Mouse (Mus musculus) yolk sac, embryonic 10.5 days (tissue): Measurements from ENCODE around the gene Tmem150b.

Experiments
- DNase-seq: peaks from one replicate; pipeline ENCODE4 v3.0.0-alpha.2; 2017; ENCODE audit warnings: low spot score

Tmem150b gene

DNA sequence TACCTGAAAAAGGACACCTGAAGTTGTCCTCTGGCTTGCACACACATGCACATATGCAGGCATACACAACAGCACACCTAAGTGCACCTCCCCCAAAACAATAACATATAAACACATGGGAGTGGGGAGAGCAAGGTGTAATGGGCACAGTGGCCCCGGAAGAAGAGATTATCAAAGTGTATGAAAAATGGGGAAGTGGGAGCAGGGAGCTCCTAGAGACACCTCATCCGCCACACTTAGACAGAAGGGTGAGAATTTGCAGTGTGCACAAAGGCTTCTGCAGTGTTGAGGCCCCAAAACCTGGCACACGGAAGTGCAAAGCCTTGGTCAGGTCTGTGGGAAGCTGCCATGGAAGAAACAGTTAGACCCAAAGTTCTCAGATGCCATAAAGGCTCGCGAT is 6.0 kb upstream of the Tmem150b start:
- DNase-seq = no peak

GRCm38 (mm10) chr7:4724359-4724758 is 690 bp downstream of the Tmem150b start:
- DNase-seq = no peak

DNA sequence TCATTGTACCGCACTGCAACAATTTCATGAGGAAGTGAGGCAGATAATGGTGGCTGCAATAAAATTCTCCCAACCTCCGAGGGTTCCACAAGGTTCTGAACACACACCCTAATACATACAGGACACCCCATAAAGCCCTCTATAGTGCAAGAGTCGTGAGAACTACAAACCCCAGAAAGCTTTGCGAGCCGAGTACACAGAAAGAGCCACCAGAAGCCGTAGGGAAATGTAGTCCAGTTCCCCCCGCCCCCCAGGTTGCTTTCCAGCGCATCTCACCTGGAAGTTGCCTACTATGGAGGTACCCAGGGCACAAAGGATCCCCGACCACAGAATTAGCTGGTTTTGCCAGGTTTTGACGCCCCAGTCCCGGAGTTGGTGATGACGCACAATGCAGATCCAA is 1.5 kb downstream of the Tmem150b start:
- DNase-seq = no peak

GRCm38 (mm10) chr7:4719276-4719675 is 5.8 kb downstream of the Tmem150b start:
- DNase-seq = no peak

DNA sequence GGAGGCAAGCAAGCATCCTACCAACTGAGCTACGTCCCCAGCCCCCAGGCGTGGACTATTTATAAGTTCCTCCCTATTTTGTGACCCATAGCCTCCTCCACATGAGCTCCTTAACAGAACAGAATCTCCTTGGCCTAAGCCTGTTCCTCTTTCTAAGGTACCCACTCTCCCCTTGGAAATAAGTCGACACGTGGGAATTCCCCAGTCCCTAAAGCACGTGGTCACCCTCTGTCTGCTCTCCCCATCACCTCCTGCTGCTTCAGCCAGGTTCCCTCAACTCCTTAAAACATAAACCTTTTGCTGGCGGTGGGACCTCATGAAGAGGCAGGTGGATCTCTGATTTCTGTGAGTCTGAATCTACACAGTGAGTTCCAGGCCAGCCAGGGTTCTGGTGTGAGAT is 8.1 kb downstream of the Tmem150b start:
- no peak for DNase-seq

- DNase-seq = no peak
Observed at GRCm38 (mm10) chr7:4712594-4712993, 12.5 kb downstream of the Tmem150b start.

GRCm38 (mm10) chr7:4705098-4705497 is 20.0 kb downstream of the Tmem150b start:
- no peak for DNase-seq

DNA sequence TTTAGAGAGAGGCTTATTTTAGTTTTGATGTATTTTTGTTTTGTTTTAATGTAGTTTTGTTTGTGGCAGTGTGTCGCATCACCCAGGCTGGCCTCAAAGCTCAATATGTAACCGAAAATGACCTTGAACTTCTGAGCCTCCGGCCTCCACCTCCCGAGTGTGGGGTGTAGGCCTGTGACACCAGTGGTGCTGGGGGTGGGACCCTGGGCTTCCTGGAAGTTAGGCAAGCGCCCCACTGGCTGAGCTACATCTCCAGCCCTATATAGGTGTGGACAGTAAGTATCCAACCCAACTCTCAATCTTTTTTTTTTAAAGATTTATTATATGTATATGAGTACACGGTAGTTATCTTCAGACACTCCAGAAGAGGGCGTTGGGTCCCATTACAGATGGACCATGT is 21.9 kb downstream of the Tmem150b start:
- DNase-seq = no peak

DNA sequence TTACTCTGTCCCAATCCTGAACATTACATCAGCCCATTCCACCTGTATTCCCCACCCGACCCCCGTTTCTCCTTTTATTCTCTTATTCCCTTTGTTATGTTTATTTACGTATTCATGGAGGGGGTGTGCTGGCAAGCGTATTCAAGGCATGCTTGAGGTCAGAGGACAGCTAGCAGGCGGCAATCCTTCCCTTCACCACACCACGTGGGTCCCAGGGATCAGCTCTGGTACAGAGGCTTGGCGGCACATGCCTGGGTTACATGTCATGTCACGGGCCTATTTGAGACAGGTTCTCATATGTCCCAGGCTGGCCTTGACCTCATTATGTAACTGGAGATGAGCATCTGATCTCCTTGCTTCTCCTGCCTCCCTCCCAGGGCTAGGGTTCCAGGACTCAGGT is 22.7 kb downstream of the Tmem150b start:
- DNase-seq = no peak

DNA sequence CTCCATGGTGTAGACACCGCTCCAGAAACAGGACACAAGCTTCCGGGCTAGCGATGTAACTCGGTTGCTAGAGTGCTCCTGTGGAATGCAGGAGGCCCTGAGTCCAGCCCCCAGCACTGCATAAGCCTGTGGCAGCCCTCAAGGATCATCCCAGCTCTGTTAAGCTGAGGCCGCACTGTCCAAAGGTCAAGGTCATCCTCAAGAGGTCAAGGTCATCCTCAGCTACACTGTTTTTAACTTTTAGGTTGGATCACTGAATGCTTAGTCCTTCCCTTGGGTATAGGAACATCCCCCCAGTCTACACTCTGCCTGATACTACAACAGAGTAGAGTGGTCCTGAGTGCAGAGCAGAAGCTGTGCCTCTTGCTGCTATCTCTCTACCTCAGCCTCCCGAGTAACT is 32.0 kb downstream of the Tmem150b start:
- DNase-seq = no peak

- DNase-seq = no peak
Observed at GRCm38 (mm10) chr7:4690951-4691653, 33.9 kb downstream of the Tmem150b start.

GRCm38 (mm10) chr7:4690387-4690786 is 34.7 kb downstream of the Tmem150b start, which contains the start of gene Brsk1:
Gene Brsk1 (plus strand): TSS chr7:4690604.
- DNase-seq = peak; percentile 75

GRCm38 (mm10) chr7:4684632-4685417 is 40.2 kb downstream of the Tmem150b start, which contains the start of gene Hspbp1:
Gene Hspbp1 (minus strand): TSS chr7:4685068.
- DNase-seq = peak; percentile 99

DNA sequence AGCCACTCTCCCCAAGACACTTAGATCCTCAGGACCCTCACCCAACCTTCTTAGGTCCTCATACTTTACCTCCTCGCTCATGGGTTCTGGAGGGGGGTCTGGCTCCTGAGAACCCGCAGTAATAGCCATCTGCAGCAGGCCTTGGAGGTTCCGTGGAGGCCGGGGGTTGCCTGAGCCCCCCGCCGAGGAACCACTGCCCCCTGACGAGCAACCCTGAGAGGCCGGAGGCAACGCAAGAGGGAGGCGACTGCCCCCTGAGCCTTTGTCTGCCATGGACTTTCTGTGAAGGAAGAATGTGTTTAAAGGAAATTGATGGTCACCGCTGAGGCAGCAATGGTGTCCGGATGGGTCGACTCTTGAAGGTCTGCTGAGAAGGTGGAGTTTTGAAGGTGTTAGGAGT is 40.8 kb downstream of the Tmem150b start:
- no peak for DNase-seq

- DNase-seq = no peak
Observed at GRCm38 (mm10) chr7:4683307-4683706, 41.7 kb downstream of the Tmem150b start.

DNA sequence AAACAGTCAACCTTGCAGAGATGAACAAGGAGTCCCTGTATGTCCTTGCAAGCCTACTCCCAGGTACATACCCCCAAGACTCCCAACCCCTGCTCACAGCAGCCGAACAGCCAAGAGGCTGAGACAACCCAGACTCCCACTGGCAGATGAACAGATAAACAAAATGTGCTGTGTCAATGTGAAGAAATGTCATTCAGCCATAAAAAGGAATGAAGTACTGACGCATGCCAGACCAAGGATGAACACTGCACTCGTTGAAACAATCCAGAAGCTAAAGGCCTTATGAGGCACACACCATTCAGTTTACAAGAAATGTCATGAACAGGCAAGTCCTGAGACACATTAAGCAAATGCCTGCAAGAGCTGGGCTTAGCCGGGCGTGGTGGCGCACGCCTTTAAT is 49.8 kb downstream of the Tmem150b start:
- no peak for DNase-seq

GRCm38 (mm10) chr7:4674114-4674731 is 50.8 kb downstream of the Tmem150b start:
- no peak for DNase-seq

GRCm38 (mm10) chr7:4671956-4672355 is 53.1 kb downstream of the Tmem150b start:
- DNase-seq = no peak

GRCm38 (mm10) chr7:4670655-4671255 is 54.3 kb downstream of the Tmem150b start:
- DNase-seq = no peak

DNA sequence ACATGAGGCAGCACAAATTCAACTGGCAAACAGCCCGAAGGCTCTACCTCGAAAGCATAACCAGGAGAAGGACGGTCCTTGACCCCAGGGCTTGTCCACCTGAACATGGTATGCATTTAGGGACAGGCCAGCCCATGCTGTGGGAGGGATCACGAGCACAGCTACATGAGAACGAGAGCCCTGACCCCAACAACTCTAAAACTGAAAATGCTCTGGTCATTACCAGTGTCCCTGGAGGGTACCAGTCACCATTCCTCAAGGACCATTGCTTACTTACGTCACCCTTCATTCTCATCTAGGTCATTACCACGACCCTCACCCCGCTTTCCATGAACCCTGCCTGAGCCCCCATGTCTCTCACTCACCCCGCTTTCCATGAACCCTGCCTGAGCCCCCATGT is 55.9 kb downstream of the Tmem150b start:
- DNase-seq = no peak

GRCm38 (mm10) chr7:4668506-4668905 is 56.5 kb downstream of the Tmem150b start:
- peak; percentile 28 for DNase-seq

GRCm38 (mm10) chr7:4666871-4667270 is 58.2 kb downstream of the Tmem150b start:
- no peak for DNase-seq

DNA sequence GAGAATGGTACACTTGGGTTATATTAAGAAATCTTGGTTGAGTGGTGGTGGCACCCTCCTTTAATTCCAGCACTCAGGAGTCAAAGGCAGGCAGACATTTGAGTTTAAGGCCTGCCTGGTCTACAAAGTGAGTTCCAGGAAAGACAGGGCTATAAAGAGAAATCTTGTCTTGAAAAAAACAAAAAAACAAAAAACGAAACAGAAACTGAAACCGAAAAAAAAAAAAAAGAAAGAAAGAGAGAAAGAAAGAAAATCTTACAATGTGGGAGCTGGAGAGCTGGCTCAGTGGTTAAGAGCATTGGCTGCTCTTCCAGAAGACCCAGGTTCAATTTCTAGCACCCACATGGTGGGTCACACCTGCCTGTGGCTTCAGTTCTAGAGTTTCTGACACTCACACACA is 61.3 kb downstream of the Tmem150b start:
- no peak for DNase-seq
